Mouse (Mus musculus): ENCODE data around the gene Kalrn.

Gene Kalrn

GRCm38 (mm10) chr16:34056418-34057111, 516.8 kb downstream of the Kalrn start:
- no peak for TF ChIP-seq GATA4 (IDR thresholded peaks at IDR 0.05; ENCODE audit: insufficient replicate concordance, low read length)

- TF ChIP-seq GATA4 (IDR thresholded peaks at IDR 0.05; ENCODE audit: insufficient replicate concordance, low read length) = no peak
These were observed 523.2 kb downstream of the Kalrn start for GRCm38 (mm10) chr16:34050090-34050489.

GRCm38 (mm10) chr16:34049361-34049760, 524.0 kb downstream of the Kalrn start:
- TF ChIP-seq GATA4 (IDR thresholded peaks at IDR 0.05; ENCODE audit: insufficient replicate concordance, low read length) = no peak

- peak; percentile 79 for TF ChIP-seq GATA4 (IDR thresholded peaks at IDR 0.05; ENCODE audit: insufficient replicate concordance, low read length)
These were observed 525.1 kb downstream of the Kalrn start for GRCm38 (mm10) chr16:34048232-34048631.

- no peak for TF ChIP-seq GATA4 (IDR thresholded peaks at IDR 0.05; ENCODE audit: insufficient replicate concordance, low read length)
These were observed 525.8 kb downstream of the Kalrn start for GRCm38 (mm10) chr16:34047543-34047942.

GRCm38 (mm10) chr16:34047006-34047360, 526.3 kb downstream of the Kalrn start:
- no peak for TF ChIP-seq GATA4 (IDR thresholded peaks at IDR 0.05; ENCODE audit: insufficient replicate concordance, low read length)

GRCm38 (mm10) chr16:34046268-34047005, 526.9 kb downstream of the Kalrn start:
- TF ChIP-seq GATA4 (IDR thresholded peaks at IDR 0.05; ENCODE audit: insufficient replicate concordance, low read length) = peak; percentile 30; the same call in 1 of the 2 replicates

- TF ChIP-seq GATA4 (IDR thresholded peaks at IDR 0.05; ENCODE audit: insufficient replicate concordance, low read length) = no peak
These were observed 528.8 kb downstream of the Kalrn start for GRCm38 (mm10) chr16:34044539-34044938.

- no peak for TF ChIP-seq GATA4 (IDR thresholded peaks at IDR 0.05; ENCODE audit: insufficient replicate concordance, low read length)
These were observed 530.1 kb downstream of the Kalrn start for GRCm38 (mm10) chr16:34043048-34043795.

GRCm38 (mm10) chr16:34042586-34042985, 530.7 kb downstream of the Kalrn start:
- no peak for TF ChIP-seq GATA4 (IDR thresholded peaks at IDR 0.05; ENCODE audit: insufficient replicate concordance, low read length)

GRCm38 (mm10) chr16:34040276-34040675, 533.1 kb downstream of the Kalrn start:
- TF ChIP-seq GATA4 (IDR thresholded peaks at IDR 0.05; ENCODE audit: insufficient replicate concordance, low read length) = no peak

GRCm38 (mm10) chr16:34039736-34040135, 533.6 kb downstream of the Kalrn start:
- TF ChIP-seq GATA4 (IDR thresholded peaks at IDR 0.05; ENCODE audit: insufficient replicate concordance, low read length) = no peak

GRCm38 (mm10) chr16:34036327-34037047, 536.8 kb downstream of the Kalrn start:
- TF ChIP-seq GATA4 (IDR thresholded peaks at IDR 0.05; ENCODE audit: insufficient replicate concordance, low read length) = no peak; the same call in 1 of the 2 replicates

- TF ChIP-seq GATA4 (IDR thresholded peaks at IDR 0.05; ENCODE audit: insufficient replicate concordance, low read length) = no peak
These were observed 537.6 kb downstream of the Kalrn start for GRCm38 (mm10) chr16:34035780-34036179.

- no peak for TF ChIP-seq GATA4 (IDR thresholded peaks at IDR 0.05; ENCODE audit: insufficient replicate concordance, low read length)
These were observed 539.1 kb downstream of the Kalrn start for GRCm38 (mm10) chr16:34034267-34034666.

Measured in liver, adult (tissue).